Comparison of ENCODE assay signal across 27 mouse cellular contexts in the genomic region with DNA sequence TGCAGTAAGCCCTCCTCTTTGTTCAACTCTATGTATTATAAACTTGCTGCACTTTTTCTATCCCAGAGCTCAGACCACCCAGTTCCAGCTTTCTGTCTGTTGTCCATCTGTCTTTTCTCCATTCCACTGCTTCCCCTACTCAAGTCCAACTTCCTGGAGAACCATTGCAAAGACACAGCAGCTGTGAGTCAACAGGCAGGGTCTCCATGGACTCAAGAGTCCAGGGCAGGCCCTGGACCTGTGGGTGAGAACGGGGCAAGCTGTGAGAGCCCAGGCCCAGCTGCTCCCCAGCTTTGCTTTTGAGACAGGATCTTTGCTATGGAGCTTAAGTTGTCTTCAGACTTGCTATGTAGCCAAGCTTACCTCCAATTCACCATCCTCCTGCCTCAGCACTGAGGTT.
DNase-seq lines count a peak whose midpoint lies in the region; ATAC-seq lines count a peak whose summit lies in the region.
"Had no signal": no experiment of that assay in that cellular context is flagged by ENCODE, and none has a peak within 500 bp of the region (broad histone marks: within the 10 kb centered on the region; RNA-seq: fewer than 3 reads in every experiment).

No protein-coding gene starts in this region.

- 96% methylated on average over 1 of the region's 1 CpGs for WGBS in heart, embryonic 10.5 days
- 89% methylated on average over 1 of the region's 1 CpGs for WGBS in heart, embryonic 11.5 days (ENCODE audit: insufficient replicate concordance)
- WGBS in kidney, embryonic 15.5 days: 90% methylated on average over 1 of the region's 1 CpGs
- WGBS in lung, embryonic 16.5 days: 92% methylated on average over 1 of the region's 1 CpGs
- WGBS in midbrain, embryonic 10.5 days: 93% methylated on average over 1 of the region's 1 CpGs
- 100% methylated on average over 1 of the region's 1 CpGs for WGBS in midbrain, embryonic 16.5 days

- no peaks in the 10 kb centered on the region for H3K9me3 ChIP-seq in heart, embryonic 10.5 days
- no peaks in the 10 kb centered on the region for H3K9me3 ChIP-seq in heart, embryonic 11.5 days (replicated peaks; ENCODE audit: control insufficient read depth, low read length)
- H3K9me3 ChIP-seq in kidney, embryonic 15.5 days (replicated peaks): no peaks in the 10 kb centered on the region
- H3K9me3 ChIP-seq in lung, embryonic 16.5 days (ENCODE audit: control insufficient read depth, low read length): no peaks in the 10 kb centered on the region
- H3K9me3 ChIP-seq in midbrain, embryonic 10.5 days (replicated peaks): no peaks in the 10 kb centered on the region
- H3K9me3 ChIP-seq in midbrain, embryonic 16.5 days (replicated peaks; ENCODE audit: control insufficient read depth, low read length, poor library complexity, severe bottlenecking): no peaks in the 10 kb centered on the region
- H3K9me3 ChIP-seq: embryonic facial prominence, embryonic 10.5 days; embryonic facial prominence, embryonic 13.5 days; forebrain, embryonic 12.5 days; forebrain, embryonic 15.5 days; heart, embryonic 13.5 days; hindbrain, embryonic 12.5 days; hindbrain, embryonic 15.5 days had no signal

- ATAC-seq in heart, embryonic 11.5 days (replicated peaks; ENCODE audit: insufficient number of reproducible peaks, low FRiP score, low TSS enrichment): no peak
- no peak for ATAC-seq in kidney, embryonic 15.5 days (replicated peaks; ENCODE audit: low FRiP score)
- 0 out of 2 replicates have a peak, but pooled peaks have one; percentile 6 for ATAC-seq in lung, embryonic 16.5 days (ENCODE audit: low read depth)
- no peak for ATAC-seq in midbrain, embryonic 16.5 days
- ATAC-seq: activated CD4-positive, CD25-positive, alpha-beta regulatory T cell, adult 4 months; forebrain, embryonic 15.5 days had no signal

- H3K9ac ChIP-seq in heart, embryonic 11.5 days (ENCODE audit: low read depth, low read length): no peak overlapping the region
- no peak overlapping the region for H3K9ac ChIP-seq in kidney, embryonic 15.5 days
- no peak overlapping the region for H3K9ac ChIP-seq in lung, embryonic 16.5 days (ENCODE audit: low read length)
- no peak overlapping the region for H3K9ac ChIP-seq in midbrain, embryonic 16.5 days (ENCODE audit: low read depth, low read length)
- H3K9ac ChIP-seq: embryonic facial prominence, embryonic 13.5 days; forebrain, embryonic 12.5 days; forebrain, embryonic 15.5 days; heart, embryonic 13.5 days; hindbrain, embryonic 12.5 days; hindbrain, embryonic 15.5 days had no signal

- no peak for DNase-seq in heart, embryonic 10.5 days (ENCODE audit: low spot score)
- no peak for DNase-seq in kidney, adult 18-20 months
- no peak for DNase-seq in lung, postnatal 14 days
- no peak for DNase-seq in midbrain, embryonic 10.5 days (ENCODE audit: low spot score)
- DNase-seq: adrenal gland, adult 8-10 months; adrenal gland, postnatal 25 days; cerebellum, adult 11-12 months; cerebellum, adult 8-10 months; cerebellum, postnatal 10 days; cerebellum, postnatal 36 days; embryo, embryonic 11 days; gastrocnemius, postnatal 10 days; gastrocnemius, postnatal 36 days; heart, adult 2 months had no signal

- H3K4me1 ChIP-seq in heart, embryonic 10.5 days: peaks cover 99% of the 10 kb centered on the region
- H3K4me1 ChIP-seq in heart, embryonic 11.5 days (ENCODE audit: control insufficient read depth, insufficient read depth, low read length): peaks cover 84% of the 10 kb centered on the region
- H3K4me1 ChIP-seq in kidney, embryonic 15.5 days: peaks cover 70% of the 10 kb centered on the region
- H3K4me1 ChIP-seq in lung, embryonic 16.5 days (replicated peaks; ENCODE audit: control insufficient read depth, insufficient read depth, low read length): peaks cover 61% of the 10 kb centered on the region
- H3K4me1 ChIP-seq in midbrain, embryonic 10.5 days: peaks cover 75% of the 10 kb centered on the region
- peaks cover 19% of the 10 kb centered on the region for H3K4me1 ChIP-seq in midbrain, embryonic 16.5 days (ENCODE audit: control insufficient read depth, insufficient read depth, low read length)

- 0 out of 2 replicates have a peak overlapping the region, but pooled peaks have one; percentile 84 for H3K27ac ChIP-seq in heart, embryonic 10.5 days
- H3K27ac ChIP-seq in heart, embryonic 11.5 days (ENCODE audit: low read depth, low read length): no peak overlapping the region
- H3K27ac ChIP-seq in kidney, embryonic 15.5 days: peak overlapping the region; percentile 80; the same call in 1 of the 2 replicates
- H3K27ac ChIP-seq in lung, embryonic 16.5 days (ENCODE audit: low read length): peak overlapping the region; percentile 87; the same call in 1 of the 2 replicates
- H3K27ac ChIP-seq in midbrain, embryonic 10.5 days (replicated peaks): 0 out of 2 replicates have a peak overlapping the region, but pooled peaks have one; percentile 17
- H3K27ac ChIP-seq in midbrain, embryonic 16.5 days (ENCODE audit: low read length): no peak overlapping the region
- H3K27ac ChIP-seq: embryonic facial prominence, embryonic 13.5 days; forebrain, embryonic 12.5 days; forebrain, embryonic 15.5 days; heart, adult 2 months; hindbrain, embryonic 12.5 days; hindbrain, embryonic 15.5 days had no signal

- peaks cover 74% of the 10 kb centered on the region for H3K36me3 ChIP-seq in heart, embryonic 10.5 days
- peaks cover 12% of the 10 kb centered on the region for H3K36me3 ChIP-seq in heart, embryonic 11.5 days (ENCODE audit: control insufficient read depth, insufficient read depth, low read length)
- peaks cover 50% of the 10 kb centered on the region for H3K36me3 ChIP-seq in kidney, embryonic 15.5 days
- no peaks in the 10 kb centered on the region for H3K36me3 ChIP-seq in lung, embryonic 16.5 days (ENCODE audit: control insufficient read depth, insufficient read depth, low read length)
- H3K36me3 ChIP-seq in midbrain, embryonic 10.5 days: peaks cover 70% of the 10 kb centered on the region
- H3K36me3 ChIP-seq in midbrain, embryonic 16.5 days (ENCODE audit: control insufficient read depth, insufficient read depth, low read length): peaks cover 10% of the 10 kb centered on the region

- no peak overlapping the region for H3K4me2 ChIP-seq in heart, embryonic 11.5 days
- no peak overlapping the region for H3K4me2 ChIP-seq in kidney, embryonic 15.5 days
- no peak overlapping the region for H3K4me2 ChIP-seq in lung, embryonic 16.5 days (ENCODE audit: low read depth, low read length)
- H3K4me2 ChIP-seq in midbrain, embryonic 16.5 days (ENCODE audit: low read length): no peak overlapping the region
- H3K4me2 ChIP-seq: embryonic facial prominence, embryonic 13.5 days; forebrain, embryonic 12.5 days; forebrain, embryonic 15.5 days; heart, embryonic 13.5 days; hindbrain, embryonic 12.5 days; hindbrain, embryonic 15.5 days had no signal

- no peaks in the 10 kb centered on the region for H3K27me3 ChIP-seq in heart, embryonic 10.5 days (ENCODE audit: insufficient read depth, poor library complexity, severe bottlenecking)
- H3K27me3 ChIP-seq in heart, embryonic 11.5 days (ENCODE audit: control insufficient read depth, insufficient read depth, low read length): no peaks in the 10 kb centered on the region
- no peaks in the 10 kb centered on the region for H3K27me3 ChIP-seq in kidney, embryonic 15.5 days
- no peaks in the 10 kb centered on the region for H3K27me3 ChIP-seq in lung, embryonic 16.5 days (ENCODE audit: control insufficient read depth, insufficient read depth, low read depth, low read length)
- no peaks in the 10 kb centered on the region for H3K27me3 ChIP-seq in midbrain, embryonic 10.5 days (ENCODE audit: low read depth, poor library complexity, severe bottlenecking)
- no peaks in the 10 kb centered on the region for H3K27me3 ChIP-seq in midbrain, embryonic 16.5 days (ENCODE audit: control insufficient read depth, insufficient read depth, low read depth, low read length)
- H3K27me3 ChIP-seq: embryonic facial prominence, embryonic 13.5 days; forebrain, embryonic 12.5 days; forebrain, embryonic 15.5 days; heart, embryonic 13.5 days; hindbrain, embryonic 12.5 days; hindbrain, embryonic 15.5 days had no signal

- no peak overlapping the region for H3K4me3 ChIP-seq in heart, embryonic 10.5 days
- H3K4me3 ChIP-seq in heart, embryonic 11.5 days (ENCODE audit: low read depth, low read length): no peak overlapping the region
- H3K4me3 ChIP-seq in kidney, embryonic 15.5 days (replicated peaks): no peak overlapping the region
- H3K4me3 ChIP-seq in lung, embryonic 16.5 days (ENCODE audit: low read length): no peak overlapping the region
- no peak overlapping the region for H3K4me3 ChIP-seq in midbrain, embryonic 10.5 days
- H3K4me3 ChIP-seq in midbrain, embryonic 16.5 days (ENCODE audit: low read depth, low read length): no peak overlapping the region
- H3K4me3 ChIP-seq: embryonic facial prominence, embryonic 10.5 days; embryonic facial prominence, embryonic 13.5 days; erythroblast, embryonic 14.5 days; forebrain, embryonic 12.5 days; forebrain, embryonic 15.5 days; heart, adult 2 months; heart, embryonic 13.5 days; hindbrain, embryonic 12.5 days; hindbrain, embryonic 15.5 days had no signal

Comparison
In these comparisons a context has a peak if more than half of its experiments do, and no peak if none do; other contexts are left out.
1. H3K27ac ChIP-seq: peak in heart, embryonic 10.5 days (single experiment), kidney, embryonic 15.5 days (single experiment), lung, embryonic 16.5 days (single experiment) and midbrain, embryonic 10.5 days (single experiment); none in heart, embryonic 11.5 days (single experiment) and midbrain, embryonic 16.5 days (single experiment).